Mouse (Mus musculus): ENCODE results near the gene Taf10. TPM values are rescaled to one million over a fixed set of nuclear protein-coding genes. Genes with fewer than 3 reads are reported as not detected.
"Not testable (repeated sequence)": the region's sequence is repeated elsewhere in the genome, so short reads cannot be mapped to it uniquely, and the experiment has no call there.

Gene Taf10
- polyA plus RNA-seq, 1 experiment from 2014 or later = 191 TPM

DNA sequence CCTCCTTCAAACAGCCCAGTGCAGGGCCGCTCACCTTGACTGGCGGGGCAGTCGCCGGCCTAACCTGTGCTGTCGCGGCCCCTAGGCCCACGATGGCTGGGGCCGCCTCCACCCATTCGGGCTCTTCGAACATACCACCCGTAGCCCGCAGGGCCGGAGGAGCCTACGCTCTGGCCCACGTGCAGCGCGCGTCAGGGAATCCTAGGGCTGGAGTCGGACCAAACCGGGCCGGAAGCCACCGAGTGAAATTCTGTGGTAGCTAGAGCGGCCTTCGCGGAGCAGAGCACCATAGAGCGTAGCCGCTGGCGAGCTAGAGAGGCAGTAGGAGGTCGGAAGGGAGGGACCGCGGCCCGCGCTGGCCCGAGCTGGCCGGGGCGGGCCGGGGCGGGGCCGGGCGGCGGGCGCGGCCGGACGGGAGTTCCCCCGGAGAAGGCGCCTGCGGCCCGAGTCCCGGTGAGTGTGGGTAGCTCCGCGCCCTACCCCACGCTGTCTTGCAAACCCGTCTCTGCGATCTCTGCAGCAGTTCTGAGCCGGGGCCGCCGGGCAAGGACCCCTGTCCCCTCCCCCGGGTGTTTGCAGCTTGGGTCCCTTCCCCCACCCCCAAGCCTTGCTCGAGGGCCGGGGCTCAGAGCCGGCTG is 7.8 kb downstream of the Taf10 start, which contains the start of gene Ilk:
Gene Ilk (plus strand): TSS at position 329 of the 638 bp plus-strand sequence.
- peak within 1 kb of the TSS; percentile 66 for H3K4me2 ChIP-seq (ENCODE audit: low read depth)

DNA sequence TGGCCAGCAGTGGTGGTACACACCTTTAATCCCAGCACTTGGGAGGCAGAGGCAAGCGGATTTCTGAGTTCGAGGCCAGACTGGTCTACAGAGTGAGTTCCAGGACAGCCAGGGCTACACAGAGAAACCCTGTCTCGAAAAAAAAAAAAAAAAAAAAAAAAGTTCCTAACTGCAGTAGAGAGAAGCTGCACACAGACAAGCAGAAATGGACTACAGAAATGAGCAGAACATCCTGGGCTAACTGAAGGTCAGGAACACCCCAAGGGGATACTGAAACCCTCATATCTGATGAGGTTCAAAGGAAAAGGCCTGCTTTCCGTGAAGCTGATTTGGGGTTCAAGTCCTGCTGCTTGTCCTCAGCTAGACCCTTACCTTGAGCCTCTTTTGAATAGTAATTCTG is 8.7 kb downstream of the Taf10 start:
- not testable (repeated sequence) for H3K4me1 ChIP-seq (ENCODE audit: control insufficient read depth, insufficient read depth, low read length); H3K9me3 ChIP-seq (ENCODE audit: control insufficient read depth, low read length); H3K27me3 ChIP-seq (ENCODE audit: control insufficient read depth, insufficient read depth, low read length); H3K36me3 ChIP-seq (ENCODE audit: control insufficient read depth, insufficient read depth, low read length); ATAC-seq (ENCODE audit: insufficient read depth, low FRiP score, low TSS enrichment); H3K27ac ChIP-seq (ENCODE audit: low read depth, low read length); DNase-seq (ENCODE audit: low spot score)
- Histone ChIP-seq H3K4me2 (ENCODE audit: low read depth) (peak overlapping the region; percentile 66), H3K4me3 (ENCODE audit: low read depth, low read length) (peak overlapping the region; percentile 76), H3K9ac (ENCODE audit: low read length) (peak overlapping the region; percentile 85)
- 65% methylated on average over 4 of the region's 4 CpGs for WGBS

More for the DNA sequence above, 7.8 kb downstream of the Taf10 start, which contains the start of gene Ilk:
- peaks cover 6% of the 10 kb centered on the region for H3K36me3 ChIP-seq (ENCODE audit: control insufficient read depth, insufficient read depth, low read length)
- H3K27me3 ChIP-seq (ENCODE audit: control insufficient read depth, insufficient read depth, low read length) = no peaks in the 10 kb centered on the region
- H3K27ac ChIP-seq (ENCODE audit: low read depth, low read length) = peak within 1 kb of the TSS; percentile 64
- peak within 1 kb of the TSS; percentile 76 for H3K4me3 ChIP-seq (ENCODE audit: low read depth, low read length)
- H3K4me1 ChIP-seq (ENCODE audit: control insufficient read depth, insufficient read depth, low read length) = peaks cover 5% of the 10 kb centered on the region
- peak; percentile 90 for DNase-seq (ENCODE audit: low spot score)
- peak within 1 kb of the TSS; percentile 85 for H3K9ac ChIP-seq (ENCODE audit: low read length)
- WGBS = 0% methylated on average over 45 of the region's 62 CpGs
- peak; percentile 95 for ATAC-seq (ENCODE audit: insufficient read depth, low FRiP score, low TSS enrichment)
- H3K9me3 ChIP-seq (ENCODE audit: control insufficient read depth, low read length) = no peaks in the 10 kb centered on the region

DNA sequence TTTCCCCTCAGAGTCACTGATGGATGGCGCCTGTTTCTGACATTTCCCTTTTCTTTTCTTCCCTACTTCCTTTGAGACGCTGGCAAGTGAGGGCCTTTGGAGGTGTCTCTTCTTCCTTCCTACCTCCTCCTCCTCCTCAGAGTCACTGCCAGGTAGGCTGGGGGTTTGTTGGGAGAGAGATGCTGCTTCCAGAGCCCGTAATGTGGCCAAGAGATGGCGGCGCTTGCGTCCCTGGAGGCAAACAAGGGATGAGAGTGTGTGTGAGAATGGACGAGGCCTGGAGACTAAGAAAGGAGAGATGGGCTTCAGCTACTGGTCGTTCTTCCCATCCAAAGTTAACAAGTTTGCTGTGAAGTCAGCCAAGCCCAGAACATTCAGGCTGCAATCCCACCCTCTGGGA is 9.3 kb downstream of the Taf10 start:
- peaks cover 5% of the 10 kb centered on the region for H3K4me1 ChIP-seq (ENCODE audit: control insufficient read depth, insufficient read depth, low read length)
- no peak overlapping the region for H3K4me3 ChIP-seq (ENCODE audit: low read depth, low read length)
- WGBS = 87% methylated on average over 8 of the region's 8 CpGs
- no peak overlapping the region for H3K4me2 ChIP-seq (ENCODE audit: low read depth)
- no peak for ATAC-seq (ENCODE audit: insufficient read depth, low FRiP score, low TSS enrichment)
- H3K9ac ChIP-seq (ENCODE audit: low read length) = peak overlapping the region; percentile 29; the same call in 1 of the 2 replicates
- H3K27me3 ChIP-seq (ENCODE audit: control insufficient read depth, insufficient read depth, low read length) = no peaks in the 10 kb centered on the region
- H3K27ac ChIP-seq (ENCODE audit: low read depth, low read length) = no peak overlapping the region
- peaks cover 6% of the 10 kb centered on the region for H3K36me3 ChIP-seq (ENCODE audit: control insufficient read depth, insufficient read depth, low read length)
- no peak for DNase-seq (ENCODE audit: low spot score)
- no peaks in the 10 kb centered on the region for H3K9me3 ChIP-seq (ENCODE audit: control insufficient read depth, low read length)

DNA sequence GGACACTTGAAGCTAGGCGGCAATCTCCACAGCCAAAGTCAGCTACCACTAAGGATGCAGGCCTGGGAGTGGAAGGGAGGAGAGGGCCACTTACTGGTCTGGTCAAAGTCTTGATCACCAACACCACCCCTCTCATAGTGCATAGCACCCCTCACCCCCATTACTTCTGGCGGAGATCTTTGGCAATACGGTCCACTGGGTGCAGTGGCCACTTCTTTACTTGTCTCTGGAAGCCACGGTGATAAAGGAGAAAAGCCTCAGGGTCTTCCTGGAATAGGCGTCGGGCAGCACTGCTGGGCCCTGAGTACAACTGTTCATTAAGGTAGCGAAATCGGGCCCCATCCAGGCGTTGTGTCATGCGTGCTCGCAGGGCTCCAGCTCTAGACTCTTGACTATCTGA is 10.3 kb downstream of the Taf10 start:
- Histone ChIP-seq H3K9ac (ENCODE audit: low read length) (no peak overlapping the region), H3K4me2 (ENCODE audit: low read depth) (no peak overlapping the region), H3K27ac (ENCODE audit: low read depth, low read length) (no peak overlapping the region), H3K4me1 (ENCODE audit: control insufficient read depth, insufficient read depth, low read length) (peaks cover 5% of the 10 kb centered on the region), H3K36me3 (ENCODE audit: control insufficient read depth, insufficient read depth, low read length) (peaks cover 6% of the 10 kb centered on the region), H3K9me3 (ENCODE audit: control insufficient read depth, low read length) (no peaks in the 10 kb centered on the region), H3K4me3 (ENCODE audit: low read depth, low read length) (no peak overlapping the region), H3K27me3 (ENCODE audit: control insufficient read depth, insufficient read depth, low read length) (no peaks in the 10 kb centered on the region)
- ATAC-seq (ENCODE audit: insufficient read depth, low FRiP score, low TSS enrichment) = no peak
- 94% methylated on average over 11 of the region's 11 CpGs for WGBS
- DNase-seq (ENCODE audit: low spot score) = no peak

DNA sequence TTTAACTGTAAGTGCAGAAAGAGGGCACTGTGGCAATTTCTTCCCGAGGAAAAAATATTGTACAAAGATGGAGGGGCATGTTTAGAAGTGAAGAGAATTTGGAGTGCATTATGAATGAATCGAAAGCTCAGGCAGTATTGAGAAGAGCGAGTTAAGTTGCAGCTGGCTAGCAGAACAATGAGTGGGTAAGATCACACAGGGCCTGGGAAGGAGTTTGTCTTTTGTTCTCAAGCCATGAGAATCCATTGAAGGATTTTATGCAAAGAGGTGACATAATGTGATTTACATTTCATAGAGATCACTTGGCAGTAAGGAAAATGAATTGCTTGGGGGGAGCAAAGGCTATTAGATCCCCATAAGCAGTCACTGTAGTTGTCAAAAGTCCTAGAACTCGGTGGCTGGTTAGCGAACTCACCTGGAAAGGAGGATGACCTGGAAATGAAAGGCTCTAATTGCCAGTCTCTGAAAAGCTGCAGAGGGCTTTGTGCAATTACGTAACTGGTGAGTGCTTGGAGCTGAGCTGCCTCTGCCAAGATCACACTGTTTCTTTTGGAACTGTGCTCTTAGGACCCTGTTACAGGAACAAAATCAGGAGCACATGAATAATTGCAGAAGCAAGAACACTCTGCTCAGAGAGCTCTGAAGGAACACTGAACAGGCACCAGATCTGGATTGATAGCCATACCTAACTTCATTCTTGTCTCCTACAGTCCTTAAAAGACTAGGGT is 15.3 kb downstream of the Taf10 start:
- Histone ChIP-seq H3K36me3 (ENCODE audit: control insufficient read depth, insufficient read depth, low read length) (peaks cover 6% of the 10 kb centered on the region), H3K9ac (ENCODE audit: low read length) (no peak overlapping the region), H3K27ac (ENCODE audit: low read depth, low read length) (no peak overlapping the region), H3K27me3 (ENCODE audit: control insufficient read depth, insufficient read depth, low read length) (no peaks in the 10 kb centered on the region), H3K4me2 (ENCODE audit: low read depth) (no peak overlapping the region), H3K4me1 (ENCODE audit: control insufficient read depth, insufficient read depth, low read length) (no peaks in the 10 kb centered on the region), H3K4me3 (ENCODE audit: low read depth, low read length) (no peak overlapping the region), H3K9me3 (ENCODE audit: control insufficient read depth, low read length) (no peaks in the 10 kb centered on the region)
- ATAC-seq (ENCODE audit: insufficient read depth, low FRiP score, low TSS enrichment) (no peak), DNase-seq (ENCODE audit: low spot score) (no peak)
- WGBS = 73% methylated on average over 6 of the region's 6 CpGs

DNA sequence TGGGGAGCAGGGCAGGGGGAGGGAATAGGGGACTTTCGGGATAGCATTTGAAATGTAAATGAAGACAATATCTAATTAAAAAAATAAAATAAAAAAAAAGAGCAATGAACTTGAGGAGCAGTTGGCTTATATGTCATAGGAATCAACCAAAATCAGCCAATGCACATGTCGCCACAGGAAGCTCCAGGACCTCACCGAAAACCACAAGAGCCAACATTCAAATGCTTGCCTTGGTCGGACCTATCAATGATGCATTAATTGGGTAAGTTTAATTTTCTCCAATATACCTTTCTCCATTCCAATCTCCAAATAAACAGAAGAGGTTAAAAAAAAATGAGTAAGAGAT is 17.2 kb downstream of the Taf10 start:
- DNase-seq (ENCODE audit: low spot score) (no peak), ATAC-seq (ENCODE audit: insufficient read depth, low FRiP score, low TSS enrichment) (no peak)
- Histone ChIP-seq H3K4me3 (ENCODE audit: low read depth, low read length) (no peak overlapping the region), H3K27me3 (ENCODE audit: control insufficient read depth, insufficient read depth, low read length) (no peaks in the 10 kb centered on the region), H3K4me2 (ENCODE audit: low read depth) (no peak overlapping the region), H3K27ac (ENCODE audit: low read depth, low read length) (no peak overlapping the region), H3K4me1 (ENCODE audit: control insufficient read depth, insufficient read depth, low read length) (no peaks in the 10 kb centered on the region), H3K9me3 (ENCODE audit: control insufficient read depth, low read length) (no peaks in the 10 kb centered on the region), H3K9ac (ENCODE audit: low read length) (no peak overlapping the region), H3K36me3 (ENCODE audit: control insufficient read depth, insufficient read depth, low read length) (no peaks in the 10 kb centered on the region)
- 93% methylated on average over 4 of the region's 4 CpGs for WGBS

DNA sequence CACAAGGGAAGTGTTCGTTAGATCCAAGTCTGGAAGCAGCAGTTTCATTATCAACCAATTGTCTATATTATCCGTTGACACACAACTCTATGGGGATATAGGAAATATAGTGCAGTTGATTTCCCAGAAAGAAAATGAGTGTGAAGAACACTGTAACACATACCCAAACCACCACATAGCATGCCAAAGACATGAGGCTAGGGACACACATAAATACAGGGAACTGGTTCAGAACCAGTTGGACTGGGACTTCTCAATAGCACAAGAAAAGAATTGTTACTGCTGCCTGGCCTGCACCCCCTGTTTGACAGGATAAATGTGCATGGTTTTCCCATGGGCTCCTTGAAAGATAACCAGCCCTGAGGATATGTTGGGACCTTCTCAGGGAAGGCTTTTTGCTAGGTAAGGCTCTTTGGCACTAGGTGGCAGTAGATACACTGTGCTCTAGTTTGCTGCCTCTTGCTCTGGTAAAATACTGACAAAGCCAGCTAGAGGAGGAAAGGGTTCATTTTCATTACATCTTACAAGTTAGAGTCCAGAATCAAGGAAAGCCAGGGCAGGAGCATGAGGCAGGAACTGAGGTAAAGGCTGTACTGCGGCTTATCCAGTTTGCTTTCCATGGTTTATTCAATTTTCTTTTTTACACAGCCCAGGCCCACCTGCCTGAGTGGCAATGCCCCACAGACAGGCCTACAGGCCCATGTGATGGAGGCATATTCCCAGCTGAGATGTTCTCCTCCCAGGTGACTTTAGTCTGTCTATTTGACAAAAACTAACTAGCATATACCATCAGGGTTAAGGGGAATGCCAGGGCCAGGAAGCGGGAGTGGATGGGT is 17.8 kb downstream of the Taf10 start:
- H3K27me3 ChIP-seq (ENCODE audit: control insufficient read depth, insufficient read depth, low read length) = no peaks in the 10 kb centered on the region
- no peak overlapping the region for H3K4me2 ChIP-seq (ENCODE audit: low read depth)
- no peaks in the 10 kb centered on the region for H3K9me3 ChIP-seq (ENCODE audit: control insufficient read depth, low read length)
- no peak overlapping the region for H3K4me3 ChIP-seq (ENCODE audit: low read depth, low read length)
- peak; percentile 64 for ATAC-seq (ENCODE audit: insufficient read depth, low FRiP score, low TSS enrichment)
- H3K36me3 ChIP-seq (ENCODE audit: control insufficient read depth, insufficient read depth, low read length) = no peaks in the 10 kb centered on the region
- DNase-seq (ENCODE audit: low spot score) = peak; percentile 48
- no peak overlapping the region for H3K27ac ChIP-seq (ENCODE audit: low read depth, low read length)
- H3K4me1 ChIP-seq (ENCODE audit: control insufficient read depth, insufficient read depth, low read length) = no peaks in the 10 kb centered on the region
- WGBS = 83% methylated on average over 4 of the region's 4 CpGs
- H3K9ac ChIP-seq (ENCODE audit: low read length) = no peak overlapping the region

DNA sequence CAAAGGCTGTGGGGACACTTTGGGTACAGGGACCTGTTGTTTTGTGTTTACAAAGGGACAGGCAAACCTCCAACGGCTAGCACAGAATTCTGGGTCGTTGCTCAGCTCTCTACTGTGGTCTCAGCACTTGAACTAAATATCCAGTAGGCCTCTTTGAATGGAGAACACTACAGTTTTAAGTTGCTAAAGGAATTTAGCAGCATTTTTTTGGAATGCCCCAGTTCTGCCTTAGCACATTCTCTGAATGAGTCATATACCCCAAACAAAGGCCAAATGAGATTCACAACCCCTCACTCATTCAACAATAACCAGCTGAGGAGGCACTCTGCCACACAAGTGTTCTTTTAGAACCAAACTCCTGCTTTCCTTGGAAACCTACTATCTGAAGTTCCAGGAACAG is 22.2 kb downstream of the Taf10 start:
- 77% methylated on average over 2 of the region's 2 CpGs for WGBS
- no peak overlapping the region for H3K4me3 ChIP-seq (ENCODE audit: low read depth, low read length)
- no peak overlapping the region for H3K27ac ChIP-seq (ENCODE audit: low read depth, low read length)
- ATAC-seq (ENCODE audit: insufficient read depth, low FRiP score, low TSS enrichment) = no peak
- no peaks in the 10 kb centered on the region for H3K36me3 ChIP-seq (ENCODE audit: control insufficient read depth, insufficient read depth, low read length)
- H3K4me1 ChIP-seq (ENCODE audit: control insufficient read depth, insufficient read depth, low read length) = no peaks in the 10 kb centered on the region
- no peaks in the 10 kb centered on the region for H3K27me3 ChIP-seq (ENCODE audit: control insufficient read depth, insufficient read depth, low read length)
- no peak overlapping the region for H3K4me2 ChIP-seq (ENCODE audit: low read depth)
- H3K9me3 ChIP-seq (ENCODE audit: control insufficient read depth, low read length) = no peaks in the 10 kb centered on the region
- DNase-seq (ENCODE audit: low spot score) = no peak
- H3K9ac ChIP-seq (ENCODE audit: low read length) = no peak overlapping the region

Data from neural tube, embryonic 11.5 days (tissue).